Mouse (Mus musculus): ENCODE measurements around the gene Ada. TPM values are rescaled to one million over a fixed set of nuclear protein-coding genes. Genes with fewer than 3 reads are reported as not detected.
A peak's percentile ranks its signal among the peaks of the same experiment; 100 is the strongest.

The Ada gene
- total and polyA plus RNA-seq, 3 experiments = 18.0 to 24.0 (median 19.9) TPM

GRCm38 (mm10) chr2:163712473-163712872 is 37.6 kb downstream of the Ada start (continued):
- TF ChIP-seq CHD2 (IDR thresholded peaks at IDR 0.05; ENCODE audit: low read length) (no peak), NRF1 (IDR thresholded peaks at IDR 0.05; ENCODE audit: low read depth, low read length) (no peak), MAX (IDR thresholded peaks at IDR 0.05; ENCODE audit: low read length) (peak; percentile 72), TCF12 (IDR thresholded peaks at IDR 0.05; ENCODE audit: low read depth, low read length) (no peak), NELFE (IDR thresholded peaks at IDR 0.05; ENCODE audit: low read depth, low read length) (peak; percentile 15; the same call in 1 of the 2 replicates), USF1 (IDR thresholded peaks at IDR 0.05; ENCODE audit: low read depth, low read length) (no peak), POLR2AphosphoS2 (IDR thresholded peaks at IDR 0.05; ENCODE audit: low read depth, low read length) (no peak), SIN3A (IDR thresholded peaks at IDR 0.05; ENCODE audit: low read length) (no peak), SMC3 (IDR thresholded peaks at IDR 0.05; ENCODE audit: low read depth, low read length) (no peak), GABPA (IDR thresholded peaks at IDR 0.05; ENCODE audit: insufficient replicate concordance, low read depth, low read length) (no peak), ETS1 (conservative IDR thresholded peaks at IDR 0.05; ENCODE audit: low read depth, low read length) (0 out of 2 replicates have a peak, but pooled peaks have one; percentile 31), TBP (conservative IDR thresholded peaks at IDR 0.05; ENCODE audit: low read depth, low read length) (no peak), KAT2A (IDR thresholded peaks at IDR 0.05; ENCODE audit: insufficient replicate concordance, low read length) (no peak)

DNA sequence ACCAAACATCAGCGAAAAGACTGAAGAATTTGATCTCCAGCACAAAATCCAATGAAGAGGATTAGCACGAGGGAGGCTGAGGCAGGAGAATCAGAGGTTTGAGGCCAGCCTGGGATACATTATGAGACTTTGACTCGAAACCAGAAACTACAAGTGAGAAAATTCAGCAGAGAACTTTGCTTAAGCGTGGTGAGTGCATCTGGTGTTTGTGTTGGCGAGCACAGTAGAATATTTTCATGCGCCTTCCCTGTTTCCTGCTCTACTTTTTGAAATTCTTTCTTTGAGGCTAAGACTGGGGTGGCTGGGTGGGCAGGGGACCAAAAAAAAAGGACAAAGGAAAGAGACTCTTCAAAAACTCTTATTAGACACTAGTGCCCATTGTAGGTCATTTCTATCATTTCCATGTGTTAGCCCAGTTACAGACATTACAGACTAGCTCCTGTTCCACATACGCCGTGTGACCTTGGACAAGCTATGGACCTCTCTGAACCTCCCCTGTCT is 38.6 kb downstream of the Ada start:
- Histone ChIP-seq H3K9me3 (replicated peaks; ENCODE audit: low read length) (no peaks in the 10 kb centered on the region), H3K4me2 (ENCODE audit: insufficient read depth, low read depth, poor library complexity, severe bottlenecking) (peak overlapping the region; percentile 16; the same call in 1 of the 2 replicates), H3K4me3 (replicated peaks in 1 of 3; ENCODE audit: low read depth in 2 of 3, low read length in 2 of 3, poor library complexity in 1 of 3) (no peak overlapping the region), H3K9ac (ENCODE audit: insufficient read depth, low read depth) (0 out of 2 replicates have a peak overlapping the region, but pooled peaks have one; percentile 6), H3K36me3 (replicated peaks in 1 of 2; ENCODE audit: control insufficient read depth in 1 of 2, insufficient read depth in 1 of 2, low read length in 1 of 2) (peaks cover 11 to 81% of the 10 kb centered on the region in 2 experiments), H3K79me2 (replicated peaks; ENCODE audit: control insufficient read depth, extremely low read depth, insufficient read depth, poor library complexity, severe bottlenecking) (peaks cover 76% of the 10 kb centered on the region), H3K4me1 (ENCODE audit: control insufficient read depth in 1 of 2, insufficient read depth in 2 of 2) (peaks cover 37 to 96% of the 10 kb centered on the region in 2 experiments), H3K27ac (ENCODE audit: insufficient read depth, low read depth) (peak overlapping the region; percentile 88), H3K27me3 (replicated peaks) (no peaks in the 10 kb centered on the region)
- dilution Hi-C loops (cut with MboI; ENCODE audit: extremely low pct_ligation_motif_present, extremely low pct_unique_long_range_greater_than_20kb, low sequenced_read_pairs) (no loop called here), in situ Hi-C loops (cut with MboI; ENCODE audit: low pct_ligation_motif_present, low pct_unique_long_range_greater_than_20kb, low sequenced_read_pairs) (no loop called here)
- DNase-seq (ENCODE audit: extremely low read depth) = no peak
- TF ChIP-seq ELF1 (IDR thresholded peaks at IDR 0.05; ENCODE audit: low read depth, low read length) = no peak
- TF ChIP-seq SMC3 (IDR thresholded peaks at IDR 0.05; ENCODE audit: low read depth, low read length) = no peak
- TF ChIP-seq MXI1 (IDR thresholded peaks at IDR 0.05; ENCODE audit: low read depth, low read length) = peak; percentile 38; the same call in 1 of the 2 replicates
- TF ChIP-seq CHD1 (IDR thresholded peaks at IDR 0.05; ENCODE audit: low read depth, low read length) = peak; percentile 74
- 0 out of 2 replicates have a peak, but pooled peaks have one; percentile 4 for TF ChIP-seq IRF4 (IDR thresholded peaks at IDR 0.05; ENCODE audit: low read depth, low read length)
- TF ChIP-seq EP300 (IDR thresholded peaks at IDR 0.05; ENCODE audit: low read length) = peak; percentile 47
- peak; percentile 28; the same call in 1 of the 2 replicates for TF ChIP-seq MAZ (IDR thresholded peaks at IDR 0.05; ENCODE audit: low read depth, low read length)
- peak; percentile 21; the same call in 1 of the 2 replicates for TF ChIP-seq ETS1 (conservative IDR thresholded peaks at IDR 0.05; ENCODE audit: low read depth, low read length)
- 0 out of 2 replicates have a peak, but pooled peaks have one; percentile 51 for TF ChIP-seq SIN3A (IDR thresholded peaks at IDR 0.05; ENCODE audit: low read length)

Measured in CH12.LX (cell line).